ENCODE assay signal across 15 mouse cellular contexts in the genomic region with DNA sequence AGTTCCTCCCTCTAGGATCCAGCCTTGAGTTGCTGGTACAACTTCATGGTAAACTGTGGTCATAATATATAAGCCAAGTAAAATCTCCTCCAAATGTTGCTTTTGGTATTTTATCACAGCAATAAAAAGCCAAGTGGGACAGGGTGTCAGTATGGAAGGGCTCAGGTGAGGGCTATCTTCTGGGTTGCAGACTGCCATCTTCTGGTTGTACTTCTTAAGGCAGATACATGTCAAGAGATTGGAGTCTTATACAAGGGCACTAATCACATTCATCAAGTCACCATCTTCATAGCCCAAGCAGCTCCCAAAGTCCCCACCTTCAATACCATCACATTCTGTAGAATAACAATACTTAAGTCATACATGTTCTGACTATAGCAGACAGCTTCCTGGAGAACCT. TPM values are rescaled to one million over a fixed set of nuclear protein-coding genes. Genes with fewer than 3 reads are reported as not detected.
DNase-seq lines count a peak whose midpoint lies in the region; TF ChIP-seq lines count a peak whose summit lies in the region.
"Had no signal": no experiment of that assay in that cellular context is flagged by ENCODE, and none has a peak within 500 bp of the region (broad histone marks: within the 10 kb centered on the region; RNA-seq: fewer than 3 reads in every experiment).

No protein-coding gene starts in this region.

- H3K4me1 ChIP-seq in spleen, adult 2 months (ENCODE audit: control insufficient read depth, insufficient read depth, insufficient read length): peaks cover 6% of the 10 kb centered on the region; the same call in 1 of the 2 replicates

- H3K4me3 ChIP-seq in layer of hippocampus, adult 2 months: no peak overlapping the region
- H3K4me3 ChIP-seq in spleen, adult 2 months (ENCODE audit: extremely low read depth, insufficient read depth, insufficient read length): no peak overlapping the region
- H3K4me3 ChIP-seq: heart, embryonic 12.5 days; liver, embryonic 13.5 days; megakaryocyte, embryonic 14.5 days; myocyte had no signal

- DNase-seq in cerebellum, adult 9-10 months: peak; percentile 6
- no peak for DNase-seq in cerebellum, postnatal 36 days
- DNase-seq in layer of hippocampus, adult 2 months (ENCODE audit: low spot score in 2 of 2): no peak
- DNase-seq in layer of hippocampus, postnatal 25 days (ENCODE audit: extremely low spot score in 1 of 2, low spot score in 1 of 2): no peak
- DNase-seq in spleen, adult 2 months (ENCODE audit: low read depth in 1 of 2, low spot score in 2 of 2): no peak
- no peak for DNase-seq in spleen, postnatal 14 days (ENCODE audit: low spot score in 2 of 2)
- DNase-seq in splenic B cell, adult 2 months (ENCODE audit: low read depth, low spot score): peak; percentile 51
- DNase-seq in spleen, postnatal 4 days (ENCODE audit: low spot score in 2 of 2): no peak
- DNase-seq: adrenal gland, postnatal 36 days; liver, embryonic 13.5 days; thymus, postnatal 36 days had no signal

- peak; percentile 67 for TF ChIP-seq CTCF in layer of hippocampus, adult 2 months (conservative IDR thresholded peaks at IDR 0.05)
- TF ChIP-seq CTCF in spleen, adult 2 months (IDR thresholded peaks at IDR 0.05; ENCODE audit: extremely low read depth, insufficient read depth, insufficient read length, insufficient replicate concordance): peak; percentile 21; the same call in 1 of the 2 replicates

- H3K36me3 ChIP-seq in spleen, adult 2 months (ENCODE audit: control insufficient read depth, insufficient read depth, low read length): no peaks in the 10 kb centered on the region
- H3K36me3 ChIP-seq in splenic B cell, adult 2 months (ENCODE audit: control insufficient read depth, insufficient read depth, low read length, poor library complexity, severe bottlenecking): no peaks in the 10 kb centered on the region
- H3K36me3 ChIP-seq: heart, embryonic 12.5 days; liver, embryonic 13.5 days had no signal

- no peak for TF ChIP-seq POLR2A in spleen, adult 2 months (IDR thresholded peaks at IDR 0.05; ENCODE audit: low read depth, low read length)

- H3K27me3 ChIP-seq in spleen, adult 2 months (ENCODE audit: control insufficient read depth, insufficient read depth, low read length): no peaks in the 10 kb centered on the region
- H3K27me3 ChIP-seq in splenic B cell, adult 2 months (ENCODE audit: control insufficient read depth, insufficient read depth, low read length, poor library complexity, severe bottlenecking): no peaks in the 10 kb centered on the region
- H3K27me3 ChIP-seq: heart, embryonic 12.5 days; liver, embryonic 13.5 days had no signal

- H3K27ac ChIP-seq in layer of hippocampus, adult 2 months: no peak overlapping the region
- H3K27ac ChIP-seq in spleen, adult 2 months (ENCODE audit: insufficient read depth, low read length): no peak overlapping the region
- H3K27ac ChIP-seq: liver, embryonic 13.5 days had no signal

RNA-seq across cellular contexts. Expression of a gene that starts 21.0 kb away (rescaled TPM):
- 10 to 100 TPM; 13.0 to 16.0 TPM for total RNA-seq in layer of hippocampus, adult 2 months (2021)
- 10 to 100 TPM; 14.4 to 17.6 TPM for total RNA-seq in layer of hippocampus, postnatal 25 days (2021)
- polyA plus RNA-seq in spleen, adult 2 months (2012; rRNA removed): 2.5 and 3.4 TPM in 2 replicates
- total RNA-seq: MEL had no signal

Comparison
In these comparisons a context has a peak if more than half of its experiments do, and no peak if none do; other contexts are left out.
1. DNase-seq: peak in cerebellum, adult 9-10 months (single experiment) and splenic B cell, adult 2 months (single experiment); none in cerebellum, postnatal 36 days (0 of 2), layer of hippocampus, adult 2 months (0 of 2), layer of hippocampus, postnatal 25 days (0 of 2), spleen, adult 2 months (0 of 2), spleen, postnatal 14 days (0 of 2) and spleen, postnatal 4 days (0 of 2).